Mouse (Mus musculus): ENCODE data around the gene Bin2. TPM values are rescaled to one million over a fixed set of nuclear protein-coding genes. Genes with fewer than 3 reads are reported as not detected.

Bin2 gene
- polyA plus RNA-seq (2014; fragmentation: Illumina TruSeq; extraction: RNeasy Lipid Tissue Mini Kit (QIAGEN cat#74804); ENCODE audit: low read depth, low replicate concordance), result 10.4 TPM

DNA sequence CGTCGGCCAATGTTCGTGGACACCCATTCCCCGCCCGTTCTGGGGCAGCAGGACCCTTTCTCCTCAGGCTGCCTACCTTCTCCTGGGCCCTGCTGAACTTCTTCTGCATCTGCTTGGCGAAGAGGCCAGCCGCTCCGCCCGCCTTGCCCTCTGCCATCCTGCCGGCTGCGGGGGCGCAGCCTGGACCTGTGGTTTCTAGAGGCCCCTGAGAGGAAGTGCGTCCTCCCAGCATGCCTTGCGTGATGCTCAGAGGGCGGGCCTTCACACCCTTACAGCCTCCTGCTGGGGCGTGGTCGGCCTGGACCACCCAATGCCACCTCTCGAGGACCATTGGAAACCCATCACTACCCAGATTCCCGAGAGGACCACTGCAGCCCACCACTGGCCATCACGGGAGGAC lies at the start of gene Bin2:
Bin2 (minus strand) TSS at position 217 of the 400 bp plus-strand sequence.

DNA sequence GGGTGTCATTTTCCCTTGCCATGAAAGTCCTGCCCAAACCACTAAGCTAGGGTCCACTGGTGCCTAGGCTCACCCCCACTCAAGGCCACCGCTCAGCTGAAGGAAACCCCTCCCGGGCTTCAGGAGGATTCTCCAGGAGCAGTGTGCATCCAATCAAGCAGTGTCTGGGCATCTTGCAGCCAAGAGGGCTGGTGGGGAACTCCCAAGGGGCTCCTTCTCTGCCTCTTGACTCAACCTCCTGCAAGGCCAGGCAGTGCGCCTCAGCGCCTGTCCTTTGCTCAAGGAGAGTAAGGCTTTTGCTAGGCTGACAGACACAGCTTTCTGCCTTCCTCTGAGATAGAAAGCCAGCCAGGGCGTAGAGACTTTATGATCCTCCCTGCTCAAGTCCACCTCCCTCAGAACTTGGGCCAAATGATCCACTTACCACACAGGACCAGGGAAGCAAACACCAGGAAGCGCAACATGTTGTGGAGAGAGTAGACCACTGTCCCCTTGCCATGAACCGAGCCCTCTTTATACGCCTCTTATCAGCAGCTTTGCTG lies 18.1 kb upstream of the Bin2 start, which contains the start of gene Cela1:
Cela1 (minus strand) TSS at position 492 of the 542 bp plus-strand sequence.

DNA sequence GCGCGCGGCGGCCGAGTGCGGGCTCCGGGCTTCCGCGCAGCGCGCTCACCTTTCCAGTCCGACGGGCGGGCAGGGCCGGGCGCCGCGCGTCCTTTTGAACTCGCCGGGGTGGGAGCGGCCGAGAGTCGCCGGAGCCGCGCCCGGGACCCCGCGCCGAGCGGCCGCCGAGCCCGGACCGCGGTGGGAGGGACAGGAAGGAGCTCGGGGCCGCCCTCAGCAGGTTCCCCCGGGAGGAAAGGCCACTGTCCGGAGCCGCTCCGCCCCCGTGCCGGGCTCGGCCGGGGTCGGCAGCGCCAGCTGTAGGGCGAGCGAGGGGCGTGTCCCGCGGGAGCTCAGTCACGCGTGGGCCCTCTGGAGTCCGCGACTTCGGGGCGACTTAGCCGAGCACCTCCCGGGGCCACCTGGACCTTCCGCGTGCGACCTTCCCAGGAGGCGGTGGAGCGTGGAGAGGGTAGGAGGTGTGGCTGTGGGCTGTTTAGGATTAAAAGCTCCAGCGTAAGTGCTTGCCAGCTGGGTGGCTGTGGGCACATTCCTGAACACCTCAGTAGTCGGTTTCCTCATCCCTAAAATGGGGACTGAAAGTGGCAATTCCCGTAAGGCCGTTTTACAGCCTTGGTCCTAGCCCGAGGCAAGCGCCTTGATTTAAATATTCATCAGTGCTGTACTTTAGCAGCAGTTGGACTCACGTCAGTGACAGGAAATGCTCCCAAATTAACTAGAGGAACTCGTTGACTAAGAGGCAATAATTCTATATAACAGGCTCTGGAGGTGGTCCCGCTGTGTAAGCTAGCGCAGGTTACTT lies 32.5 kb downstream of the Bin2 start, which contains the start of gene Smagp:
Smagp (minus strand) TSS at position 241 of the 802 bp plus-strand sequence.

DNA sequence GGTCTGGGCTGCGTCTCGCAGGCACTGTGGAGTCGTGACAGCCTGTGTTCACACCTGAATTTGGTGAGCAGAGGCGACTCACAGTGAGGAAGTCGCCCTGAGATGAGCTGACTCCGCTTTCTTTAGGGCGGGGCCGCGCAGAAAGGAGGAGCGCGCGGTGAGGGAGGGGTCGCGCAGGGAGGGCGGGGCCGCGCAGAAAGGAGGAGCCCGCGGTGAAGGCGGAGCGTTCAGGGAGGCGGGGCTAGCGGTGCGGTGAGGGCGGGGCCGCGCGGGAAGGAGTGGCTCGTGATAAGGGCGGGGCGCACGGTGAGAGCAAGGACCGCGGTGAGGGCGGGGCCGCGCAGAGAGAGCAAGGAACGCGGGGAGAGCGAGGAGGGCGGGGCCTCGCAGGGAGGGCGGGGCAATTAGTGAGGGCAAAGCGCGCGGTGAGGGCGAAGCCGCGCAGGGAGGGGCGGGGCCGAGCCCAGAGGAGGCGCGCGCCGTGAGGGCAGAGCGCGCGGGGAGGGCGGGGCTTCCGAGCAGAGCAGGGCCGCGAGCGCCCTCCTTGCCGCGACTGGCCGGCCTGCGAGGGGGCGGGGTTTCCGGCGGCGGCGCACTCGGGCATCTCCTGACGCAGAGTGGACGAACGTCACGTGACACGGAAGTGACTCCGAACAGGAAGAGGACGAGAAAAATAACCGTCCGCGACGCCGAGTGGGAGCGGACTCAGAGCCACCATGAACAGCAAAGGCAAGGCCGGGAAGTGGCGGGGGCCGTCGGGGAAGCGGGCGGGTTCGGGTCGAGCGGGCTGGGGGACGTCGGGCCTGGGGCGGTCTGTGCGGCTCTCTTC lies 54.1 kb downstream of the Bin2 start, which contains the start of gene Dazap2:
Dazap2 (plus strand) TSS at position 354 of the 829 bp plus-strand sequence.

GRCm38 (mm10) chr15:100599276-100600046 lies 69.9 kb downstream of the Bin2 start, which contains the start of gene Pou6f1:
Gene Pou6f1 (minus strand): TSS chr15:100599984.

Other genes with a start within 250 kb of the Bin2 start
- 0.17 TPM for gene Gm5475, start 247.4 kb downstream of the Bin2 start, polyA plus RNA-seq (2014; fragmentation: Illumina TruSeq; extraction: RNeasy Lipid Tissue Mini Kit (QIAGEN cat#74804); ENCODE audit: low read depth, low replicate concordance)
- gene Slc11a2, start 244.5 kb downstream of the Bin2 start, polyA plus RNA-seq (2014; fragmentation: Illumina TruSeq; extraction: RNeasy Lipid Tissue Mini Kit (QIAGEN cat#74804); ENCODE audit: low read depth, low replicate concordance), result 10.5 TPM
- gene Letmd1, start 200.5 kb downstream of the Bin2 start, polyA plus RNA-seq (2014; fragmentation: Illumina TruSeq; extraction: RNeasy Lipid Tissue Mini Kit (QIAGEN cat#74804); ENCODE audit: low read depth, low replicate concordance), result 8.6 TPM
- gene Csrnp2, start 174.1 kb downstream of the Bin2 start, polyA plus RNA-seq (2014; fragmentation: Illumina TruSeq; extraction: RNeasy Lipid Tissue Mini Kit (QIAGEN cat#74804); ENCODE audit: low read depth, low replicate concordance), result 11.5 TPM
- gene Tfcp2, start 117.5 kb downstream of the Bin2 start, polyA plus RNA-seq (2014; fragmentation: Illumina TruSeq; extraction: RNeasy Lipid Tissue Mini Kit (QIAGEN cat#74804); ENCODE audit: low read depth, low replicate concordance), result 9.3 TPM
- gene Pou6f1, start 69.6 kb downstream of the Bin2 start, polyA plus RNA-seq (2014; fragmentation: Illumina TruSeq; extraction: RNeasy Lipid Tissue Mini Kit (QIAGEN cat#74804); ENCODE audit: low read depth, low replicate concordance), result 12.5 TPM
- 106 TPM for gene Dazap2, start 54.2 kb downstream of the Bin2 start, polyA plus RNA-seq (2014; fragmentation: Illumina TruSeq; extraction: RNeasy Lipid Tissue Mini Kit (QIAGEN cat#74804); ENCODE audit: low read depth, low replicate concordance)
- gene Smagp, start 32.6 kb downstream of the Bin2 start, polyA plus RNA-seq (2014; fragmentation: Illumina TruSeq; extraction: RNeasy Lipid Tissue Mini Kit (QIAGEN cat#74804); ENCODE audit: low read depth, low replicate concordance), result not detected
- gene Cela1, start 18.4 kb upstream of the Bin2 start, polyA plus RNA-seq (2014; fragmentation: Illumina TruSeq; extraction: RNeasy Lipid Tissue Mini Kit (QIAGEN cat#74804); ENCODE audit: low read depth, low replicate concordance), result not detected
- 0.36 TPM for gene Galnt6, start 59.8 kb upstream of the Bin2 start, polyA plus RNA-seq (2014; fragmentation: Illumina TruSeq; extraction: RNeasy Lipid Tissue Mini Kit (QIAGEN cat#74804); ENCODE audit: low read depth, low replicate concordance)
- gene Slc4a8, start 92.2 kb upstream of the Bin2 start, polyA plus RNA-seq (2014; fragmentation: Illumina TruSeq; extraction: RNeasy Lipid Tissue Mini Kit (QIAGEN cat#74804); ENCODE audit: low read depth, low replicate concordance), result 14.5 TPM
- 4.8 TPM for gene Scn8a, start 200.3 kb upstream of the Bin2 start, polyA plus RNA-seq (2014; fragmentation: Illumina TruSeq; extraction: RNeasy Lipid Tissue Mini Kit (QIAGEN cat#74804); ENCODE audit: low read depth, low replicate concordance)

All from testis, adult 10 weeks (tissue).